Mouse (Mus musculus): ENCODE results near the gene Accs. TPM values are rescaled to one million over a fixed set of nuclear protein-coding genes. Genes with fewer than 3 reads are reported as not detected.

Gene Accs
- polyA plus RNA-seq, 1 experiment from 2014 or later, result 7.7 TPM

GRCm38 (mm10) chr2:93840109-93840508 is 9.6 kb downstream of the Accs start:
- Histone ChIP-seq H3K9me3 (ENCODE audit: control insufficient read depth, low read length) (no peaks in the 10 kb centered on the region), H3K4me1 (replicated peaks; ENCODE audit: control insufficient read depth, insufficient read depth, low read length) (no peaks in the 10 kb centered on the region), H3K9ac (ENCODE audit: low read length) (no peak overlapping the region), H3K4me3 (ENCODE audit: low read depth, low read length) (no peak overlapping the region), H3K27me3 (ENCODE audit: control insufficient read depth, insufficient read depth, low read length) (no peaks in the 10 kb centered on the region), H3K27ac (ENCODE audit: low read depth, low read length) (no peak overlapping the region), H3K4me2 (ENCODE audit: low read depth, low read length, severe bottlenecking) (no peak overlapping the region), H3K36me3 (ENCODE audit: control insufficient read depth, insufficient read depth, low read length) (no peaks in the 10 kb centered on the region; the same call in 1 of the 2 replicates)
- WGBS, result 87% methylated on average over 6 of the region's 6 CpGs
- ATAC-seq (replicated peaks; ENCODE audit: low FRiP score) (no peak), DNase-seq (ENCODE audit: low spot score) (no peak)

- ATAC-seq (replicated peaks; ENCODE audit: low FRiP score) (no peak), DNase-seq (ENCODE audit: low spot score) (no peak)
- Histone ChIP-seq H3K9me3 (ENCODE audit: control insufficient read depth, low read length) (no peaks in the 10 kb centered on the region), H3K27me3 (ENCODE audit: control insufficient read depth, insufficient read depth, low read length) (no peaks in the 10 kb centered on the region), H3K4me1 (replicated peaks; ENCODE audit: control insufficient read depth, insufficient read depth, low read length) (no peaks in the 10 kb centered on the region), H3K9ac (ENCODE audit: low read length) (no peak overlapping the region), H3K27ac (ENCODE audit: low read depth, low read length) (no peak overlapping the region), H3K4me3 (ENCODE audit: low read depth, low read length) (no peak overlapping the region), H3K36me3 (ENCODE audit: control insufficient read depth, insufficient read depth, low read length) (no peaks in the 10 kb centered on the region; the same call in 1 of the 2 replicates), H3K4me2 (ENCODE audit: low read depth, low read length, severe bottlenecking) (no peak overlapping the region)
- 90% methylated on average over 4 of the region's 4 CpGs for WGBS
These were observed 10.8 kb downstream of the Accs start for GRCm38 (mm10) chr2:93838931-93839330.

GRCm38 (mm10) chr2:93836232-93836785 is 13.4 kb downstream of the Accs start:
- no peaks in the 10 kb centered on the region for H3K4me1 ChIP-seq (replicated peaks; ENCODE audit: control insufficient read depth, insufficient read depth, low read length)
- DNase-seq (ENCODE audit: low spot score) (no peak), ATAC-seq (replicated peaks; ENCODE audit: low FRiP score) (no peak)
- H3K27me3 ChIP-seq (ENCODE audit: control insufficient read depth, insufficient read depth, low read length), result no peaks in the 10 kb centered on the region
- no peaks in the 10 kb centered on the region; the same call in 1 of the 2 replicates for H3K36me3 ChIP-seq (ENCODE audit: control insufficient read depth, insufficient read depth, low read length)
- H3K9ac ChIP-seq (ENCODE audit: low read length), result no peak overlapping the region
- 72% methylated on average over 13 of the region's 13 CpGs for WGBS
- no peak overlapping the region for H3K4me2 ChIP-seq (ENCODE audit: low read depth, low read length, severe bottlenecking)
- no peaks in the 10 kb centered on the region for H3K9me3 ChIP-seq (ENCODE audit: control insufficient read depth, low read length)
- no peak overlapping the region for H3K4me3 ChIP-seq (ENCODE audit: low read depth, low read length)
- H3K27ac ChIP-seq (ENCODE audit: low read depth, low read length), result no peak overlapping the region

- Histone ChIP-seq H3K36me3 (ENCODE audit: control insufficient read depth, insufficient read depth, low read length) (no peaks in the 10 kb centered on the region), H3K4me1 (replicated peaks; ENCODE audit: control insufficient read depth, insufficient read depth, low read length) (no peaks in the 10 kb centered on the region), H3K9me3 (ENCODE audit: control insufficient read depth, low read length) (no peaks in the 10 kb centered on the region), H3K27ac (ENCODE audit: low read depth, low read length) (no peak overlapping the region), H3K27me3 (ENCODE audit: control insufficient read depth, insufficient read depth, low read length) (no peaks in the 10 kb centered on the region), H3K9ac (ENCODE audit: low read length) (no peak overlapping the region), H3K4me3 (ENCODE audit: low read depth, low read length) (no peak overlapping the region), H3K4me2 (ENCODE audit: low read depth, low read length, severe bottlenecking) (no peak overlapping the region)
- 81% methylated on average over 11 of the region's 11 CpGs for WGBS
- DNase-seq (ENCODE audit: low spot score), result no peak
- ATAC-seq (replicated peaks; ENCODE audit: low FRiP score), result no peak
These were observed 14.1 kb downstream of the Accs start for GRCm38 (mm10) chr2:93835596-93835995.

GRCm38 (mm10) chr2:93823519-93823918 is 26.2 kb downstream of the Accs start:
- ATAC-seq (replicated peaks; ENCODE audit: low FRiP score) (peak; percentile 14; the same call in 1 of the 2 replicates), DNase-seq (ENCODE audit: low spot score) (peak; percentile 78)
- Histone ChIP-seq H3K9me3 (ENCODE audit: control insufficient read depth, low read length) (no peaks in the 10 kb centered on the region), H3K9ac (ENCODE audit: low read length) (no peak overlapping the region), H3K4me3 (ENCODE audit: low read depth, low read length) (no peak overlapping the region), H3K4me1 (replicated peaks; ENCODE audit: control insufficient read depth, insufficient read depth, low read length) (peaks cover 5% of the 10 kb centered on the region), H3K27ac (ENCODE audit: low read depth, low read length) (no peak overlapping the region), H3K27me3 (ENCODE audit: control insufficient read depth, insufficient read depth, low read length) (no peaks in the 10 kb centered on the region), H3K4me2 (ENCODE audit: low read depth, low read length, severe bottlenecking) (no peak overlapping the region), H3K36me3 (ENCODE audit: control insufficient read depth, insufficient read depth, low read length) (no peaks in the 10 kb centered on the region)
- 18% methylated on average over 8 of the region's 8 CpGs for WGBS

GRCm38 (mm10) chr2:93822045-93822749 is 27.5 kb downstream of the Accs start, which contains the start of gene Ext2:
TSS of gene Ext2 (minus strand) at chr2:93822568.
- Histone ChIP-seq H3K4me2 (ENCODE audit: low read depth, low read length, severe bottlenecking) (peak within 1 kb of the TSS; percentile 81), H3K4me3 (ENCODE audit: low read depth, low read length) (peak within 1 kb of the TSS; percentile 86), H3K27me3 (ENCODE audit: control insufficient read depth, insufficient read depth, low read length) (no peaks in the 10 kb centered on the region), H3K27ac (ENCODE audit: low read depth, low read length) (no peak within 1 kb of the TSS), H3K9me3 (ENCODE audit: control insufficient read depth, low read length) (no peaks in the 10 kb centered on the region), H3K9ac (ENCODE audit: low read length) (peak within 1 kb of the TSS; percentile 94), H3K36me3 (ENCODE audit: control insufficient read depth, insufficient read depth, low read length) (no peaks in the 10 kb centered on the region), H3K4me1 (replicated peaks; ENCODE audit: control insufficient read depth, insufficient read depth, low read length) (peaks cover 5% of the 10 kb centered on the region)
- WGBS, result 2% methylated on average over 59 of the region's 66 CpGs
- peak; percentile 92 for ATAC-seq (replicated peaks; ENCODE audit: low FRiP score)
- DNase-seq (ENCODE audit: low spot score), result peak; percentile 96

- Histone ChIP-seq H3K9ac (ENCODE audit: low read length) (no peak overlapping the region), H3K4me3 (ENCODE audit: low read depth, low read length) (no peak overlapping the region), H3K27me3 (ENCODE audit: control insufficient read depth, insufficient read depth, low read length) (no peaks in the 10 kb centered on the region), H3K9me3 (ENCODE audit: control insufficient read depth, low read length) (no peaks in the 10 kb centered on the region), H3K27ac (ENCODE audit: low read depth, low read length) (no peak overlapping the region), H3K36me3 (ENCODE audit: control insufficient read depth, insufficient read depth, low read length) (no peaks in the 10 kb centered on the region; the same call in 1 of the 2 replicates), H3K4me1 (replicated peaks; ENCODE audit: control insufficient read depth, insufficient read depth, low read length) (peaks cover 5% of the 10 kb centered on the region), H3K4me2 (ENCODE audit: low read depth, low read length, severe bottlenecking) (no peak overlapping the region)
- no peak for ATAC-seq (replicated peaks; ENCODE audit: low FRiP score)
- no peak for DNase-seq (ENCODE audit: low spot score)
- WGBS, result 97% methylated on average over 5 of the region's 5 CpGs
These were observed 32.0 kb downstream of the Accs start for GRCm38 (mm10) chr2:93817791-93818190.

- WGBS, result 91% methylated on average over 22 of the region's 22 CpGs
- ATAC-seq (replicated peaks; ENCODE audit: low FRiP score) (no peak), DNase-seq (ENCODE audit: low spot score) (no peak)
- H3K36me3 ChIP-seq (ENCODE audit: control insufficient read depth, insufficient read depth, low read length), result no peaks in the 10 kb centered on the region; the same call in 1 of the 2 replicates
- H3K9me3 ChIP-seq (ENCODE audit: control insufficient read depth, low read length), result no peaks in the 10 kb centered on the region
- H3K27ac ChIP-seq (ENCODE audit: low read depth, low read length), result no peak overlapping the region
- H3K4me2 ChIP-seq (ENCODE audit: low read depth, low read length, severe bottlenecking), result no peak overlapping the region
- no peaks in the 10 kb centered on the region for H3K4me1 ChIP-seq (replicated peaks; ENCODE audit: control insufficient read depth, insufficient read depth, low read length)
- H3K27me3 ChIP-seq (ENCODE audit: control insufficient read depth, insufficient read depth, low read length), result no peaks in the 10 kb centered on the region
- H3K4me3 ChIP-seq (ENCODE audit: low read depth, low read length), result no peak overlapping the region
- no peak overlapping the region for H3K9ac ChIP-seq (ENCODE audit: low read length)
These were observed 36.4 kb downstream of the Accs start for GRCm38 (mm10) chr2:93813343-93813742.

Measured in forebrain, embryonic 11.5 days (tissue).